Mouse (Mus musculus) heart, adult 2 months (tissue): ENCODE data around the gene Coro6.

Experiments
- CTCF ChIP-seq: fragments of 200-600 bp; IDR thresholded peaks from 2 replicates; pipeline ENCODE4 v1.8.1; 2022; ENCODE audit warnings: antibody characterized with exemption, mild to moderate bottlenecking, moderate library complexity
- EP300 ChIP-seq: fragments of 200-500 bp; IDR thresholded peaks from 2 replicates; pipeline ENCODE4 v1.6.1; 2011; ENCODE audit warnings: low read depth, low read length, control low read depth; ENCODE audit not compliant: insufficient read depth
- POLR2A ChIP-seq: fragments of 200-500 bp; IDR thresholded peaks from 2 replicates; pipeline ENCODE4 v1.6.1; 2011; ENCODE audit warnings: mild to moderate bottlenecking, low read depth, low read length, control low read depth; ENCODE audit not compliant: insufficient read depth

GRCm38 (mm10) chr11:77519043-77519442 lies 56.8 kb downstream of the Coro6 start, which contains the start of gene Gm10392:
- TF ChIP-seq EP300: 0 out of 2 replicates have a peak, but pooled peaks have one; percentile 35
- TF ChIP-seq CTCF: no peak
- TF ChIP-seq POLR2A: 0 out of 2 replicates have a peak, but pooled peaks have one; percentile 22
